14 mouse cellular contexts compared by ENCODE assay signal in the genomic region with DNA sequence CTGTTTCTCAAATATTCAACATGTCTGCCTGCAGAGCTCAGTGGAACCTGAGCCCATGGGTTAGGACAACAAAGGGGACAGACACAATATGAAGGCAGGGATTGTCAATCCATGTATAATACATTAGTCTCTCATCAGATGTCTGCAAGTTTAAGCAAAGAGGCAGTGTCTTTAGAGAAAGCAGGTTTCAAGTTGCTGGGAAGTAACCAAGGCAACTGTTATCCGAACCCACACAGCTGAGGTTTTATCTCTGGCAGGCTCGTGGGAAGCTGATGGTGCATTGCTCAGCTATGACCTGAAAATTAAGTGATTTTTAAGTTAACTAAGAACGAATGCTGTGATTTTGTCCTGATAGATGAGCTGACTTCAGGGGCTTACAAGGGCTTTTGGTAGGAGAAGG. TPM values are rescaled to one million over a fixed set of nuclear protein-coding genes. Genes with fewer than 3 reads are reported as not detected.
A peak's percentile ranks its signal among the peaks of the same experiment; 100 is the strongest.
DNase-seq lines count a peak whose midpoint lies in the region.
"Had no signal": no experiment of that assay in that cellular context is flagged by ENCODE, and none has a peak within 500 bp of the region (broad histone marks: within the 10 kb centered on the region; RNA-seq: fewer than 3 reads in every experiment).

No protein-coding gene starts in this region.

- DNase-seq in layer of hippocampus, adult 11-12 months (ENCODE audit: low spot score), result peak; percentile 35
- DNase-seq in layer of hippocampus, postnatal 36 days, result no peak
- DNase-seq in right cerebral cortex, adult 2 months (ENCODE audit: low spot score in 2 of 2), result peak; percentile 48 to 57
- no peak for DNase-seq in right cerebral cortex, postnatal 25 days
- peak; percentile 49 to 70 for DNase-seq in left cerebral cortex, adult 9 months (ENCODE audit: low spot score in 2 of 2)
- no peak for DNase-seq in gastrocnemius, postnatal 10 days
- no peak for DNase-seq in thymus, postnatal 4 days
- DNase-seq: cerebellum, adult 11 months; heart, postnatal 14 days; kidney, adult 11 months had no signal

RNA-seq across cellular contexts. Expression of gene Lep, which starts 40.4 kb away (rescaled TPM):
- total RNA-seq in layer of hippocampus, postnatal 36 days (2021), result not detected
- 1 to 10 TPM; 1.1 to 2.0 TPM for total RNA-seq in gastrocnemius, postnatal 10 days (2021)
- total RNA-seq: CH12.LX; granulocyte monocyte progenitor cell, adult 5-6 weeks; left cerebral cortex, adult 8-10 months; megakaryocyte progenitor cell, adult 5-6 weeks had no signal

Comparison
In these comparisons a context has a peak if more than half of its experiments do, and no peak if none do; other contexts are left out.
1. DNase-seq: peak in layer of hippocampus, adult 11-12 months (single experiment), right cerebral cortex, adult 2 months (2 of 2) and left cerebral cortex, adult 9 months (2 of 2); none in layer of hippocampus, postnatal 36 days (0 of 2), right cerebral cortex, postnatal 25 days (single experiment), gastrocnemius, postnatal 10 days (single experiment) and thymus, postnatal 4 days (single experiment).